Mouse (Mus musculus) embryo, embryonic 9.5 days (tissue): ENCODE measurements at regions not wholly inside any gene's neighbourhood (a gene's known extent, or its start where the extent isn't known, plus 50 kb on each side); places are given as distances from the start of the nearest gene placed in this dataset.

Source experiments
- DNase-seq: peaks from one replicate; pipeline ENCODE4 v3.0.0-alpha.2; 2017; ENCODE audit errors: extremely low spot score

DNA sequence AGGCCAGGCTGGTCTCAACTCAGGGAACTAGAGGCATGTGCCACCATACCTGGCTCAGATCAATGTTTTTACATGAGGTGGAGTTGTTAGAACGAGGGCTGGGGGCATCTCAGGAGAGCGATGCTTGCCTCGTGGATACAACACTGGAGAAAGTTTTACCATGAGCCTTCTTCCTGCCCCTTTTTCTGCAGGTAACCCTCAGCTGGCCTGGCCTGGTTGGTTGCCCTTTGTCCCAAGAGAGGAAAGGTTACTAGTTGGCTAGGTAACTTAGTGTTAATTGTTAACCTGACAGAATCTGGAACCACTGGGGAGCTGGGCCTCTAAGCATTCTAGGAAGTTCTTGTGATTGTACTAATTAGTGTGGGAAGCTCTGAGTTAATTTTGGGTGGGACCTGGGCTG lies 81.0 kb upstream of the Sertad2 start:
- no peak for DNase-seq

DNA sequence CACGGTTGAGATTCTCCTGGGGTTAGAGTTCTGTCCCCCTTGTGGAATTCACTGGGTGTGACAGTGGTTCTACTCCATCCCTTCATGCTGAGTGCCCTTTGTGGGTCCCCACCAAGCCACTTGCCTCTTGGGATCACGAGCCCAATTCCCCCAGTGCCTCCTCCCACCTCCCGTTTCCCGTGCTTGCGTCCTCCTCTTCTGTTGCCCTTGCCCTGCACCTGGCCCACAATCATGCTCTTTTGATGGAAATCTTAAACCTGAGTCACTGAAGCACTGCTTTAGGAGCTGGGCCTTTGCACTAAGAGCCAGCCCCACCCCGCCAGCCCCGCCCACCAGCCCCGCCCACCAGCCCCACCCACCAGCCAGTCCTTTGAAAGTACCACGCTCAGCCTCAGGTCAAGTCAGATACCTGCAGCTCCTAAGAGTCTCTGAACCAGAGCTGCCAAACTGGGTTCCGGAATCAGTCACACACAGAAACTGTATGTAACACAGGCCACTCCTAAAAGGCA lies 79.8 kb upstream of the Sertad2 start:
- no peak for DNase-seq

DNA sequence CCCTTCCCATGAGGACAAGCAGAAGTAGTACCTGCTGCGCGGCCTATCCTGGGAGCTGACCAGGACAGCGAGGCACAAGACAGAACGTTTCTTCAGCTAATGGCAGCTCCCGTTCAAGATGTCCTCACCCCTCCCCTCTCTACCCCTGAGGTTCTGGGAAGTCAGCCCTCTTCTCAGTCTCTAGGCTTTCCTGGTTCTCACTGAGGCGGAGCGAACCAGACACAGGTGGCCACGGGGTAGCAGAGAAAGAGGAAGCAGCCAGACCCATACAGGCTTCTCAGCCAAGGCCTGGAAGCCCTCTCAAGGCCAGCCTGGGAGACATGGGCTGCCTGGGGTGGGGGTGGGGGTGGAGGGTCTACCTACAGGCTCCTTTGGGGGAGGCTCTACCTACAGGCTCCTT lies 78.5 kb upstream of the Sertad2 start:
- DNase-seq, result no peak

DNA sequence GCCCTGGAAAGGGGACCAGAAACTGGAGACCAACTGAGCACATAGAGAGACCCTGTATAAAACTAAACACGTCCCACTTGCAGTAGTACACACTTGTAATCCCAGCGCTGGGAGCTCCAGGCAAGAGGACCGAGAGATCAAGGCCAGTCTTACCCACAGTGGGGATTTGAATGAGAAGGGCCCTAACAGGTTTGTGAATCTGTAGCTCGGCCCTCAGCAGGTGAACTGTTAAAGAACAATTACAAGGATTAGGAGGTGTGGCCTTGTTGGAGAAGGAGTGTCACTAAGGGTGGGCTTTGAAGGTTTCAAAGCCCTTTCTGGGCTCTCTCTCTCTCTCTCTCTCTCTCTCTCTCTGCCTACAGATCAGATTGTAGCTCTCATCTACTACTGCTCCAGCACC lies 76.5 kb upstream of the Sertad2 start:
- no peak for DNase-seq

DNA sequence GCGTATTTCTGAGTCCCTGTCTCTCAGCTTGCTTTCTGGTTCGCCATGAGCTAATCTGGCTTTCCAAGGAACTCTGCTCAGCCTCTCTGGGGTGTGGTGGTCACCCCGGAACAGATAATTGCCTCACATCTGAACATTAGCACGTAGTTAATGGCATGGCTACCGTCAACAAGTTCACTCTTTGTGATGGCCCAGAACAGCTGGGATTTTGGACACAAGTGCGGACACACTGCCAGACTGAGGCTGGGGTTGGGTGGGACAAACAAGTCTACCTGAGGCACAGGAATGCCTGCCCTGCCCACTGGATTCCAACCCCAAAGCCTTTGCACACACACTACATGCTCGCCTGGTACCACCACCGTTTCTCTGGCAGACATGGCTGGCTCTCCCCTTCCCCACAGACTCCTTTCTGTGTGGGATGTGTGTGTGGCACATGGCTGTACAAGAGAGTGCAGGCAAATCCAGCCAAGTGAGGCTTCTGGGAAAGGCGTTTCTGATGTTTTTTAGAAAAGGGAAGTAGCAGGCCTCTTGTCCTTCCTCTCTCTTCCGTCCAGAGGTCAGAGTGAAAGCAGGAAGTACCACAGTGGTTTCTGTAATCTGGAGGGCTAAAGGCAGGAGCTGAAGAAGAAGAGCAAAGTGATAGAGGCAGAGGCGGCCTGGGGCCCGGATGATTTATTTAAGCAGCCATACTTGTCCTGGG lies 74.6 kb upstream of the Sertad2 start:
- no peak for DNase-seq

DNA sequence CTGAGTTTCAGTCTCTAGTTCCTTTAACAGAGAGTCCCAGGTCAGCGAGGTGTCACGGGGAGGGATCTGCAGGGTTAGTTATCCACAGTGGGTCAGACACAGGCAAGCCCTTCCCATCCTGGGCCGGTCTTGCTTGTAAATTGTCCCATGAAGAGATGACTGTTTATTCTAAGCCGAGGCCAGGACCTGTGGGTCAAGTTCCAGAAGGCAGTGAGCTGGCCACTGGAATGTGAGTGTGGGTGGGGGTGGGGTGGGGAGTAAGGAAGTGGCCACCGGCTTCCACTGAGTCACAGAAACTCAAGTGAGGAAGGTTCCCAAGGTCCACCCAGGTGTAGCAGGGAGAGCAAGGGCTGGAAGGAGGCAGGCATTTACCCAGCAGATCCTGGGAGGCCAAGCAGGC lies 73.7 kb upstream of the Sertad2 start:
- no peak for DNase-seq

DNA sequence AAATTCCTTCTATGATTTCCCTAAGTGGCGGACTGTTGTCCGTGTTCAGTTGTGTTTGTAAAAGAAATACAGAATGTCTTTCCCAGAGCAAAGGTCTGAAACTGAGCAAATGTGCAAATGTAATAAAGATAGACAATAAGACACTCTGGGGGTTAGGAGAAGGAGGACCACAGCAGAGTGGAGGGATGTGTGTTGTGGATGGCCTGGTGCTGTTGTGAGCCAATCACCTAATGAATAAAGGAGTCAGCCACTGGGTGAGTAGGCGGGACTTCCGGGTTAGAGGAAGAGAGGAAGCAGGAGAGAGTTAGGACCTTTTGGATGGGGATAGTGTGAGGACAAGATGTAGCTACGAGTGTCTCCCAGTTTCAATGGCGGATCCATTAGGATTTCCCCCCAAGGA lies 72.7 kb upstream of the Sertad2 start:
- DNase-seq, result no peak

DNA sequence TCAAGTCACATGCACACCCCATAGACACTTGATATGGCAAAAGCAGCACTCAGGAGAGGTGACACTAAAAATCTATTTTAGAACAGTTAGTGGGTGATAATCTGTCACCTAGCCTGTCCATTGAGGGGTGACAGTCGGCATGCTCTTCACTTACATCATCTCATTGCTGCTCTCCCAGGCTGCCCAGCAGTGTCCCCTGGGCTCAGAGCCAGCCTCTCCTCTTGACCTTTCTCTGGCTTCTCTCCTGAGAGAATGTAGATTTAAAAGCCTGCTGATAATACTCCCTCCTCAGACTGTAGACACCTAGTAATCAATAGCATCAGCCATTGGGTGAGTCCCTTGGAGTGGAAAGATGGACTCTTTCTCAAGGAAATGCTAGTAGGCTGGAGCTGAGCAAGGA lies 70.7 kb upstream of the Sertad2 start:
- DNase-seq, result no peak

DNA sequence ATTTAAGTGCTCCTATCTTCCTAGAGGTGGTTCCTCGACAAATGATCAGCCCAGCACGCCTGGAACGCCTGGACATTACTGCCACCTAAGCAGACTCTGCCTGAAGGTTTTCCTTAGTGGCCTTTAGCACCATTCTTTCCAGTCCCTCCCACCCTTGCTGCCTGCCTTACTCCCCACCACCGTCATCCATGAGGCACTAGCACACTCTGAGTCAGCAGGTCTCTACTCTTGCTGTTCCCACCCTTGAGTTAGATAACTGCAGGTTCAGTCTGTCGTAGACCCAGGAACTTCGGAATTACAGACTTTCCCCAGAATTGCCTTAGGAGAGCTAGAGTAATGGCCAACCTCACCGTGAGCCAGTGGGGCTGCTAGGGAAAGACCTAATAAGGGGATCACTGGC lies 67.4 kb upstream of the Sertad2 start:
- no peak for DNase-seq

DNA sequence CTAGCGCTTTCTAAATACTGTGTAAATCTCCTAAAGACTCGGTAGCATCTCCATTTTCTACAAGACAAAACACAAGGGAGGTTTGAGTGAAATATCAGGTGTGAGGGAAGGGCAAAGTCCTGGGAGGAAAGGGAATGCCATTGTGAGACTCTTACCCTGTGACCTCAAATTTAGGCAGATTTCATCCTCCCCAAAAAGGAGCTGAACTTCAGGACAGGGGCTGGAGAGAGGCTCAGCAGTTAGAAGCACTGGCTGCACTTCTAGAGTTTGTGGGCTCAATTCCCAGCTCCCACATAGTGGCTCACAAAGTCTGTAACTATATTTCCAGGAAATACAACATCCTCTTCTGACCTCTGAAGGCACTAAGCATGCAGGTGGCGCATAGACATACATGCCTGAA lies 66.6 kb upstream of the Sertad2 start:
- no peak for DNase-seq

DNA sequence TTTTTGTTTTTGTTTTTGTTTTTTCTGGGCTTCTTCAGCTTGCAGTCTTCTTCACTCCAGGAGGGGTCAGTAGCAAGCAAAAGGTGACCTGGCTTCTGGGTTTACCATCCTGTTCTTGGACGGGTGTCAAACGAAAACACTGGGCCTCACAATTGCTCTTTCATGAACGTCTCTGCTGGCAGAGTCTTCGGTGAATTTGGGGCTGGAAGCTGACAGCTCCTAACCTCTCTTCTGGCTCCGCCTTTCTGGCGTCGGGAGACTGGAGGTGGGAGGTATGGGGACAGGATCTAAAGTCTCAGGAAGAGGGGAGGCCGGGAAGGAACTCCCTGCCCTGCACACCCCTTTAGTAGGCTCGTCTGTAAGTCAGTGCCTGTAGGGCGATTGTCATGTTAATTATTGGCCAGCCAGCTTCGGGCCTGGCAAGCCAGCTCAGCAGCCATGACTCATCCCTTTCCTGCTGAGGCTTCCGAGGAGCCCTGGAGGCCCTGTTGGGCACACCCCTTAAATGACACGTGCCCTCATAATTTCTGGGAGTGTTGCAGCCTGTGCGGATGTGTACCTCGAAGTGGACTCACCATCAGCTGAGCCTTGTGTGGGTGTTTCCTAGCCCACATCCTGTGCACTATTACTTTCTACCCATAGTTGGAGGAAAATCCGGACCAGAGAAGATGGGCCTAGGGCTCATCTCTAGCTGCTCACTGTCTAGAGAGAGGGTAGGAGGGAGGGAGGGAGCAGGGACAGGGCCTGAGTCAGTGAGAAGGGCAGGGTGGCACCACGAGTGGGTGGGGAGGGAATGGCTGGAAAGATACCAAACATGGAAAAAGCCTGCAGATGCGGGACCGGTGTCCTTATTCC lies 65.6 kb upstream of the Sertad2 start:
- peak; percentile 50 for DNase-seq

DNA sequence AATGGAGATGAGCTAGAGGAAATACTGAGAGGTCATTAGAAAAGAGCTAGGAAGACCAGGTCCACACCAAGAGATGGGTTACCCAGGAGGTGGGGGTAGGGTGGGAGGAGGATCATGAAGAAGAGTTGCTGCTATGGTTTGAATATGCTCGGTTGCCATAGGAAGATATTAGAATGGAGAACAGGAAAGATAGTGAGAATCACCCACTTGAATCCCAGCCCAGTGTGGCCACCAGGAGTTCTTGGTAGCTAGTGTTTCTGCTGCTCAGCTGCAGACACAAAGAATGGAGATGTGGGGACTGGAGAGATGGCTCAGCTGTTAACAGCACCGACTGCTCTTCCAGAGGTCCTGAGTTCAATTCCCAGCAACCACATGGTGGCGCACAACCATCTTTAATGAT lies 62.4 kb upstream of the Sertad2 start:
- DNase-seq, result no peak

DNA sequence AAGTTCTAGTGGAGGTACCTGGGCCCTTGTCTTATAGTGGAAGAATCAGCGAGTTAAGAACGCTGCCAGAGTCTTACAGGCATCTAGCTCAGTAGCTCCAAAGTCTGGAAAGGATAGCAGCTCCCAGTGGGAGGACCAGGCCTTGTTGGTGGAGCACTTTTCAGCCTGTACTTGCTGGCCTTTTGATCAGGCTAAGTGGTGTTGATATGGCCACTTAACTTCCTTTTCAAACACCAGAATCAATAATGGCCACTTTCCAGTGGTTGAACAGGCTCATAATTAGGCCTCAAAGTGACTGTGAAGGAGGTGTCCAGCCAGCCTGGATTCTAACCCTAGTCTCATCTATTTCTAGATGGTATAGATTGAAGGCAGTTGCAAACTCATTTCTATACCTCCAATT lies 57.7 kb upstream of the Sertad2 start:
- DNase-seq, result no peak
